Mouse (Mus musculus): ENCODE measurements at regions not wholly inside any gene's neighbourhood (a gene's known extent, or its start where the extent isn't known, plus 50 kb on each side); places are given as distances from the start of the nearest gene placed in this dataset.
"Not testable (repeated sequence)": the region's sequence is repeated elsewhere in the genome, so short reads cannot be mapped to it uniquely, and the experiment has no call there.

DNA sequence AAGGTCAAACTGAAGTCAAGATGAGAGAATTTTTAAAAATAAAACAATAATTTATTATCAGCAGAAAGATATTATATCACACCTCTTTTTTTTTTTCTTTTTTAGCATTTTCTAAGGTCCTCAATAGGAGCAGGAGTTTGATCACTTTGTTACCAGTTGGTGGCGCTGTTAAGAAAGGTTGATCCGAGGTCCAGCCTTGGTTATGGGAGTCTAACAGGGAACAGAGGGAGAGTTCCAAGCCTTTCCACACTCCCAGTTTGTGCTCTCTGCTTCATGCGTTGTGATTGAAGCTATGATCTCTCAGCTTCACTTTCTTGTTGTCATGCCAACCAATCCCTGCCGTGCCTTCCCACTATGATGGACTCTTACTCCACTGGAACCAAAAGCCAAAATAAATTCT, 83.8 kb downstream of the Fam174a start:
- no peak for DNase-seq (ENCODE audit: low spot score in 2 of 2)

DNA sequence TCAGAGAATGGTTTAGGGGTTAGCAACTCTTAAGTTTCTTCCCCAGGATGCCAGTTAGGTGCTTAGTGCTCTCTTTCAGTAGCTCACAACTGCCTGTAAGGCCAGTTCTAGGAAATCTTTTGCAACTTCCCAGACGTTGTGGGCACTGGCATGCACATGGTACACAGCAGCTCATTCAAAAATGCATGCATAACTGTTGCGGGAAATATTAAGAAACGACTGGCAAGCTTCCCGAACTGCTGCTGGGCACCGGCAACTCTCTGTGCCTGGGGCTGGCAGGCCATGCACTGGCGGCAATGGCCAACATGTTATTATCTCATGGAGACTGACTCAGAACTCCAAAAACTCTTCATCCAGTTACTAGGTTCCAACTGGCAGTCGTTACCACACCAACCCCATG, 86.3 kb downstream of the Fam174a start:
- DNase-seq (ENCODE audit: low spot score in 2 of 2), result no peak

DNA sequence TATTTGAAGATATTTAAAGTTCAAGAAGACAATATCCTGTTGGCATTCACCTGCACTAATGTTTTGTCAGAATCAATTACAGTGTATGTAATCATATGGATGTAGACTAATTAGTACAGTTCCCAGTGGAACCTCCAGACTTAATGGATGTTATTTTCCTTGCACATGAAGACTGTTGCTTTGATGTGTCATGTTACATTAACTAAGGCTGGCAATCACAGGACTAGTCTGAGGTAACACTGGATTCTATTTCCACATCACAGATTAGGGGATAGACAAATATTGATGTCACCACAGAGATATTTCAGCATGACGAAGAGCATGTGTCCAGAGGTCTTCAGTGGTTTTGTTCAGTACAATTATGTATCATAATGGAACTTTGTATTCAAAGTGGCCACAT, 108.8 kb downstream of the Fam174a start:
- DNase-seq (ENCODE audit: low spot score in 2 of 2), result no peak

DNA sequence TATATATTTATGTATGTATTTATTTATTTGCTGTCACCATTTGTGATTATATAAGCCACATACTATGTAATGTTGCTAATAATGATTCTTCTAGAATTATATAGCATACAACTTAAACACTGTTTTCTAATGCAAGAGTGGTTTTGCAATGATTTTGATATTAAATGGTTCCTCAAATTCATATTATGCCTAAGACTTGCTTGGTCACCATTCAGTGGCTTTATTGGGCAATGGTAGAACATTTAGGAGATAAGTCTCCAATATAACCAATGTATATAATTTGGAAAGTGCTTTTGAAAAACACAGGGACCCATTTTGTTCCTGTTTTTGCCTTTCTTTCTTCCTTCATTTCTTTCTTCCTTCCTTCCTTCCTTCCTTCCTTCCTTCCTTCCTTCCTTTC, 112.0 kb downstream of the Fam174a start:
- DNase-seq (ENCODE audit: low spot score in 2 of 2), result no peak

DNA sequence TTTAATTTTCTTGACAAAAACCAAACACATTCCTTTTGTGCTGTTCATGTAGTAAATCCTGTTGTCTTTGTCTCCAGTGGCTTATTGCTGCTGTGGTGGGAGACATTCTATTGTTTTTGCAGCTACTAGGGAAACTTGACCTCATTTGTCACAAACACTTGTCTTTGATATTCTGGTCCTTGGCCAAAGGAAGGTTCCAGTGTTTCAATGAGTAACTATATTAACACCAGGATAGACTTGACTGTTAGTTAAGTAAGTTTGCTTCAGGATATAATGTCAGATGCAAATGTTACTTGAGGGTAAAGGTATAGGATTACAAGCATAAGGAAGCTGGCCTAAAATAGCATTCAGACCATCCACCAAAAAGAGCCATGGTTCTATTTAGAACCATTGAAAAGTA, 123.7 kb downstream of the Fam174a start:
- DNase-seq (ENCODE audit: low spot score in 2 of 2), result no peak

DNA sequence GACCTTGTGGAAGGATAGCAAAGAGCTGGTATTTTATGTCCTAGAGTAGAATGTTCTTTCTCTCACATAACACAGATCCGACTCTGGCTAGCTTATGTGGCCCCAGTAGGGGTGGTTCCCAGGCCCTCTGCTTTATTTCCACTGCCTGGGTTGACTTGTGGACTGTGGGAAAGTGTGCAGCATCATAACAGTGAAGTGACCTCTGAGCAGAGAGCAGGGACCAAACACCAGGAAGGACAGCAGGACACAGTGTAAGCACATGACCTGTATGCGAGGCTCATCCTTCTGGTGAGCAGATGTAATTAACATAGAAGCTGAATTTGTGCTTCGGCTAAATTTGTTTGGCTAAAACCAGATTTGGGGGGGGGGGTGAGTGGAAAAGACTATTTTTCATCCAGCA, 132.1 kb downstream of the Fam174a start:
- DNase-seq (ENCODE audit: low spot score in 2 of 2), result no peak

DNA sequence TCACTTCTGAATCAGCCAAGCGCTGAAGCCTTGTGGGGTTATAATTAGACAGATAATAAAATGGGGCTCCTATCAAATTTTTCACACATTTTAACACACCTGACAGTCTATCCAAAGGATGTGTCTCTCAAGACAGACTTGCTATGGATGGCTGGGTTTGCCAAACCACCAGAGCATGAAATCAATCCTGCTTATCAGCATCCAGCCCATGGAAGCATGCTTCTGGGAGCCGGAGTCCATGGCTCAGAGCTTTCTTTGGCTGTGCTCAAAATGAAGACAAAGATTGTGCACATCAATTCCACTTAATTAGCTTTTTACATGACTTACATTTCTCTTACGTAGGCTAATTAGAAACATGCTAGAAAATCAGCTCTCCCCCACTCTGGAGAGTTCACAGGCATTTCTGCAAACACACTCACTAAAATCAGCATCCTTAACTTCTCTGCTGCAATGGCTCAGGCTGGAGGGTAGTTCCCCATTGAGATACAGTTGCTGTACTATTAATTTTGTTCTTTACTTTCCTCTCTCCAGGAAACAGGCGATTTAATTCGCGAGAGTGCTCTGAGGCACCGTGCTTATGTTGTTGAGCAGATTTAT, 135.6 kb downstream of the Fam174a start:
- no peak for DNase-seq (ENCODE audit: low spot score in 2 of 2)

DNA sequence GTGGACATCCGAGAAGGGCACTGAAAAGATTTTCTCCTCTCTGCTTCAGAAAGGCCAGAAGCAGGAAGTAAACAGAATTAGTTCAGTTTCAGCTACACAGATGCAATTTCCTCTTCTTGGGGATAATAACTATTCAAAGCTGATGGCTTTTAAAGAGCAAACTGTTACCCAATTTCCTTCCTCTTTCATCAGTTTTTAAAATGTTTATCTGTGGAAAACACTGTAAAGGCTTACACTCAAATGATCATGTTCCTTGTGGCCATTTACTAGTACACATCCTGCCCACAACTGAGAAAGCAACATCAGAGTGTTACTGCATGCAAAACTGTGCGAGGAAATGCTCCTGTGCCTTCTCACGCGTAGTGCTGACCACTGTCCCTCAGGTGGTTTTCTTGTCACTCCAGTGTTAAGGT, 137.5 kb downstream of the Fam174a start:
- no peak for DNase-seq (ENCODE audit: low spot score in 2 of 2)

DNA sequence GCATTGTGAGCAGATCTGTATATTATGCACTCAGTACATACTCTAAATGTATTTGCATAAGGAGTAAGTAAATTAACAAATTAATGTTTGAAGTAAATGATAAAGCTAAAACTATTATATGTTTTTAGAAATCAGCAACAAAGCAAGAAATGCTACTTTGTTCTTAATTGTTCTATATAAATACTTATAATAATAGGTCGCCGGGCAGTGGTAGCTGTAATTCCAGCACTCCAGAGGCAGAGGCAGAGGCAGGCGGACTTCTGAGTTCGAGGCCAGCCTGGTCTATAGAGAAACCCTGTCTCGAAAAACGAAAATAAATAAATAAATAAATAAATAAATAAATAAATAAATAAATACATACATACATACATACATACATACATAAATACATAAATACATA, 138.3 kb downstream of the Fam174a start:
- DNase-seq (ENCODE audit: low spot score in 2 of 2), result peak; percentile 68 to 72

DNA sequence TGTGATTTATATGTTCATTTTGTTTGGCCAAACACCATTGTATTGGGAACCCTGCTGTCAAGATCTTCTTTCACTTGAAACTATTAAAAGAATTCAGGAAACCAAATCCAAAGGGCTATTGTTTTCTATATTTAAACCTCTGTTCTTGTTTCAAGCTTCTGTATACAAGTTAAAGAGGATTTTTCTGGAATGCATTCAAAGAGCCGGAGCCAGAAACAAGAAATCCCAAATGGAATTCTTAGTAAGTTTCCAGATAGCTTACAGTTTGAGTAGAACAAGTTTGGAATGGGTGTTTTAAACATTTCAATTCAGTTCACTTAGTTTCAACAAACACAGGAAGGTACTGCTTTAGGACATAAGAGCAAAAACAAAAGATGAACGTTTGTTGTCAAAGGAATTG, 140.8 kb downstream of the Fam174a start:
- no peak for DNase-seq (ENCODE audit: low spot score in 2 of 2)

DNA sequence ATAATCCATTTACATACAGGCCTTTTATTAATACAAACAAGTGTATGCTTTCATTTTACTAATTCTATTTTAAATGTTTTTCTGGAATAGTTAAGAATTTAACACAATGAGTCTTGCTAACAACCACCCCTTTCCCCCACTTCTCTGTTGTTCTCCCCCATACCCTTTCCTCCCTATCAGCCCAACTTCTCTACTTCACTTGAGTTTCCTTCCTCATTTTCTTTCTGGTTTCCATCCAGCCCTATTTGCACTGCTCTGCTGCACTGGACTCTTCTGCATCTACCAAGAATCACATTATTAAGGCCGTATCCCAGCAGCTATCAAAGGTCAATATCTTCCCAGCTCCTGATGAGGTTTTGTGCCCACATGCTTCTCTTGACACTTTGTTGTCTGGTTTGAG, 145.9 kb downstream of the Fam174a start:
- no peak for DNase-seq (ENCODE audit: low spot score in 2 of 2)

DNA sequence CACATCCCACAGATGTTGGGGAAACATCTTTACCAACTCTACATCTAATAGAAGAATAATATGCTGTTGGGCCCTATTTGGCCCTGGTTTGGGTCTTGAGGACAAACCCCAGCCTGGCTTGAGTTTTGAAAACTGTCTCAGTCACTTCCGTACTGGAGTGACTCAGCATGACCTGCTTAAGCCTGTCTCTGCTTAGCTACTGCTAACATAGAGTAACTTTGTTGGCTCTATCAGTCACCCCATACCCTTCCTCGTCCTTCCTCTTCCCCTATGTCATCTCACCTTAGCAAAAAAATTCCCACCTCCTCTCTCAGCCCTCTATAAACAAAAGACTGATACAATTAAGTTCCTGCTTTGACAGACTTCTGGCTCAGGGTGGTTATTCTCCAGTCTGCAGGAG, 154.7 kb downstream of the Fam174a start:
- DNase-seq (ENCODE audit: low spot score in 2 of 2), result no peak

DNA sequence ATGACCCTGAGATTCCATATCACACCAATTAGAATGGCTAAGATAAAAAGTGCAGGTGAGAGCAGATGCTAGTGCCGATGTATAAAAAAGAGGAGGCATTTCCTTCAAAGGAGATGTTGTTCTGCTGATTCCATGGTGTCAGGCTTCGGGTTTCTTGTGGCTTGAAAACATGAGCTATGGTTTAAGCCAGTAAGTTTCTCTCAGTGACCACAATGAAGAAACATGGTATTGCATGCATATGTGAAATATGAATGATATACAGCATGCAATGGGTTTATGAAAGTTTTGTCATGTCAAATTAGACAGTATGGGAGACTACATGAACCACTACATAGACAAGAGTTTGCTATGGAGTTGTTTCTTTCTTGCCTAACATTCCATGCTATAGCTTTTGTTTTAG, 155.3 kb downstream of the Fam174a start:
- no peak for DNase-seq (ENCODE audit: low spot score in 2 of 2)

DNA sequence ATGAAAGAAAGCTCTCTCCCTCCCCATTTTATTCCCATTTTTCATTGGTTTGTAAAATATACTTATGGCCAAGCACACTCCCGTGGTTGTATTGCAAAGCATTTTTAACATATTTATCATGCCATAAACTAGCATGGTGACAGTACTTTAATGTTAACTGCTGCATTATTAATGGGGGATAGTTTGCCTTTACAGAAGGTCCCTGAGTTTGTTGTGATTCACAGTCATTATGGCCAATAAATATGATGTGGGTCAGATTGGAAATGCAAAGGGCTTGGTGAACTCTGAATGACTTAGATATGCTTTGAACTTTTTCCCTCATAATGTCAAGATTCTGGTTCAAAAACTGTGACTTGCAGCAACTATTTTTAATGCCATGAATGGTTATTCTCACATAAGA, 157.1 kb downstream of the Fam174a start:
- no peak for DNase-seq (ENCODE audit: low spot score in 2 of 2)

DNA sequence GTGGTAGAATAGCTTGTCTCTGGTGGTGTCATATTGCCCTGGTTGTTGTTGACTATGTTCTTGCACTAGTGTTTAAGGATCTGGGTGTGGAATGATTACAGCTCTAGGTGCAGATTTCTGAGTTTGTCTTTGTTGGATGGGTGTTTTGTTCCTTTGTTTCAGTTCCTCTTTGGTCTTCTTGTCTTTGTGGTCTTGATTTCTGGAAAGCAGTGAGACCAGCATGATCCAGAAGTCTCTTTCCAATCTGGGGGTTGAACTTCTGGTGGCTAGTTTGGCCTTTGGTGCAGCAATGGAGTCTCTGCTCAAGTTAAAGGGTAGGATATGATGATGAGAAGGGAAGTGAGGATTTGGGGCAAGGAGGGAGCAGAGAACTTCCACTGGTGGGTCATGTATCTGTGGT, 174.4 kb downstream of the St8sia4 start:
- DNase-seq (ENCODE audit: low spot score in 2 of 2), result no peak

DNA sequence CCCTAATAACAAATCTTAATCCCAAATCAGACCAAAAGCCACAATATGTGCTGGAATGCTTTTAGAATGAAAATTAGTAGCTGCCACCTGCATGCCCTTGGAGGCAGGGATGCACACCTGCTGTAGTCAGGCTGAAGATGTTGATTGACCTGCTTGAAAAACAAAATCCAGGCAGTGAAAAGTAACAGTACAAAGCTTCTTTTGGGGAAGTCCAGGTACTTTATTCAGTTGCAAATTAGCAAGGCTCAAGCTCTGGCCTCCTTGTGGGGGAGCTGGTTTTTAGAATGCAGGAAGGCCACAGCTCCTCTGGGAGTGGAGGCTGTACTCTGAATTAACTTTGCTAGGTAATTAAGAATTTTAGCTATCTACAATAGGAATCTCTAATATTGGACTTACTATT, 166.7 kb downstream of the St8sia4 start:
- not testable (repeated sequence) for DNase-seq (ENCODE audit: low spot score in 2 of 2)

DNA sequence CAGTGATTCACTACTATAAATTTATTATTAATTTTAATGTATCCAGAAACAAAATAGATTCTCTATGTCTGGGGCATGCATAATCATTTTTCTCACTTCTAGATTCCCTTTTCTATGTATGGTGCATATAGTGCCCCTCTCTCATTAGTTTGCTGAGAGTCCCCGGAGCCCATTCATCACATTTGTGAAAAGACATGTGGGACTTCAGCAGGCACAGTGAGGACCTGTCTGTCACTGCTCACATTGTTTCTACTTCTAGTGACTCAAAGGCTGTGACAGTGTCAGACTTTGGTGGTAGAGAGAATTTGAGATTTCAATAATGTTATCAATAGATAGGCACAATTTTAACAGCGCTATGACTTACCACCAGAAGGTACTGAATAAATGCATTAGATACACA, 158.7 kb downstream of the St8sia4 start:
- DNase-seq (ENCODE audit: low spot score in 2 of 2), result no peak

DNA sequence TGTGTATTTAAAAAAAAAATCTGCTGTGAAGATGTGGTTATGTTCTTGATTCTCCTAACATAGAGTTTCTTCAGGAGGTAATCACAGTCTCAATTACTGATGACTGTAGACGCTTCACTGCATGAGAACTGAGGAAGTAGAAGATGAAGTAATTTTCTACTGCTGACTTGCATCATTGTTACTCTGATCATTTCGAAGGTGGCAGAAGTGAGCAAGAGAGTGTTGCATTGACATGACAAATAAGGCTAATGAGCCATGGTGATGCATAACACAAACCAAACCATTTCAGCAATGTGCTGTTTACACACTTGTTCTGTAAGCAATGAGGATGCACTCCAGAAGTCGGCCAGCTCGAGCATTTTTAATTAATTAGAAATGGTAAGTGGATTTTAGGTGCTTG, 138.6 kb downstream of the St8sia4 start:
- DNase-seq (ENCODE audit: low spot score in 2 of 2), result no peak

DNA sequence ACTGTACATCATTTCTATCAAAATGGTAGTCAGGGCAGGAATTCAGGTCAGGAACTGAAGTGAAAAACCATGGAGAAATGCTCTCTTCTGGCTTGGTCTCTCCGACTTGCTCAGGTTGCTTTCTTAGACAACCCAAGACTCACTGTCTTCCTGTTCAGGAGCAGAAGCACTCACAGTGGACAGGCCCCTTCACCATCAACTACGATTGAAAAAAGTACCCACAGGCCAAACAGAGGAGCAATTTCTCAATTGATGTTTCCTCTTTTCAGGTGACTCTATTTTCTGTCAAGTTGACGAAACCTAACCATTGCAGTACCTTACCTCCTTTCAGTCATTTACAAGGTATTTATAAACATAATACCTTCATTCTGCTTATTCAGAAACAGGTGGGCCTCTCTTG, 136.4 kb downstream of the St8sia4 start:
- DNase-seq (ENCODE audit: low spot score in 2 of 2), result no peak
